Mouse (Mus musculus) heart, adult 18-20 months (tissue): ENCODE measurements at regions not wholly inside any gene's neighbourhood (a gene's known extent, or its start where the extent isn't known, plus 50 kb on each side); places are given as distances from the start of the nearest gene placed in this dataset.
A peak's percentile ranks its signal among the peaks of the same experiment; 100 is the strongest.

Experiments
- DNase-seq, 2 experiments: peaks; one replicate each; pipeline ENCODE4 v3.0.0; 2021 to 2022; ENCODE audit warnings: mixed read lengths in 1 of 2

DNA sequence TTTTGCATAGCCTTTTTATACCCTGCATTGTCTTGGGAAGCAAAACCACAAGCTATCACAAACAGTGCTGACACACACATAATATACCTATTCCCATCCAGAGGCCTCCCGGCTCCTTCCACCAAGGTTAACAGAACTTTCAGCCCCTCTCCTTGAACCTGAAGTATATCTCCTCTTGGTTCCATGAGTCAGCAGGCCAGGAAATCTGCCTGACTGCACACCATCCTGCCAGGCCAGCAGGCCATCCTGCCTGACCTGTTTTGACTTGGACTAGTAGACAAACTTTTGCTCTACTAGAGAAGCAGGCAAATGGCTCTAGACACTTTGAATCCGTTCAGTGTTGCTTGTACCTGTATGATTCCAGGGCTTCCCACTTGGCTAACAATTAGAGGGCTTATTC lies 547.6 kb upstream of the N6amt1 start:
- no peak for DNase-seq

DNA sequence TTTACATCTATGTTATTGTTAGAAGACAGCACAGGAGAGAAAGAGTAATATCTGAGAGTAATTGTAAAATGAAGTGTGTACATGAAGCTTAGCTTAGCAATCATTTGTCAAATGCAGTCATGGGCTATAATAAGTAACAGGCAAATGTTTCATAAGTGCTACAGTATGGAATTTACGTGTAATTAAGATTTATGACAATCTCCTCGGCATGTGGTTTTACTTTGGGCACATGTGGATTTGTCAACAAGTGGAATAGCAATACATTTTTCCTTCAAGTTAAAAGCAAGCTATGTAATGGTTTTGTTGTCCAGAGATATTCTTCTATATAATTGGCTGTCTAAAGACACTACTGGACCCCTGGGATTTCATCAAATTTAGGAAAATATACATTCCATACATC lies 577.9 kb upstream of the N6amt1 start:
- DNase-seq: no peak

DNA sequence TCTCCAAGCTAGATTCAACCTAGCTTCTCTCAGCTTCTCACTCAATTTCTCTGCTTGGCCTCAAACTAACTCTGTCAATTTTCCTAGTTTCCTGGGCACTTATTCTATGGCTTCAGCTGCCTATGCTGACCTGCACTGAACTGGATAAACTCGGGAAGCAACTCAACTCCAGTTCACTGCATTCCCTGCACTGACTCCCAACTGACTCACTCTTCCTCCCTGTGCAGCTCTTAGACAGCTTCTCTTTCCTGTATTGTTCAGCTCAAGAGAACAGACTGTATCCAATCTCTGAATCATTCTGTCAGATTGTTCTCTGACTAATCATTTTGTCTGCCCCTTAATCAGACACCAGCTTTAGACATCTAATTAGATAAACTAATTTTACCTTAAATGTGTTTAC lies 581.4 kb upstream of the N6amt1 start:
- DNase-seq: no peak

- no peak for DNase-seq
These were observed 585.1 kb upstream of the N6amt1 start for GRCm38 (mm10) chr16:86768912-86769311.

- peak; percentile 10 to 11 for DNase-seq
These were observed 585.6 kb upstream of the N6amt1 start for GRCm38 (mm10) chr16:86768355-86768754.

- DNase-seq: peak; percentile 9 to 11
These were observed 588.0 kb upstream of the N6amt1 start for GRCm38 (mm10) chr16:86765974-86766373.

DNA sequence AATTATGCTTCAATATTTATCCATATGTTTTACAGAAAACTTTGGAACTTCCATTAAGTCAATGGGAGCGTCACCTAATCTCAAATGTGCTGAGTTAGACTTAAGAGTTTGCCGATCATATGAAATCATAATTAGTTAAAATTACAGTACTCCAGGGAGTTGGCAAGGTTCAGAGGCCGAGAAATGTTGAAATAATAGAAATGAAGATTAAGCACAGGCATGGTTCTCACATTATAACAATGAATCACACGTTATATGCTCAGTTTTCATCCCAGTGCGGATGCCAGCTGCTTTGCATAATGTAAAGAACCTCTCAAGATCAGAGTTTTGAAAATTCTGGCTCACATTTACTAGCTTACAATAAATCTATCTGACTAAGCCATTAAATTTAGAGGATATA lies 612.7 kb upstream of the N6amt1 start:
- no peak for DNase-seq

DNA sequence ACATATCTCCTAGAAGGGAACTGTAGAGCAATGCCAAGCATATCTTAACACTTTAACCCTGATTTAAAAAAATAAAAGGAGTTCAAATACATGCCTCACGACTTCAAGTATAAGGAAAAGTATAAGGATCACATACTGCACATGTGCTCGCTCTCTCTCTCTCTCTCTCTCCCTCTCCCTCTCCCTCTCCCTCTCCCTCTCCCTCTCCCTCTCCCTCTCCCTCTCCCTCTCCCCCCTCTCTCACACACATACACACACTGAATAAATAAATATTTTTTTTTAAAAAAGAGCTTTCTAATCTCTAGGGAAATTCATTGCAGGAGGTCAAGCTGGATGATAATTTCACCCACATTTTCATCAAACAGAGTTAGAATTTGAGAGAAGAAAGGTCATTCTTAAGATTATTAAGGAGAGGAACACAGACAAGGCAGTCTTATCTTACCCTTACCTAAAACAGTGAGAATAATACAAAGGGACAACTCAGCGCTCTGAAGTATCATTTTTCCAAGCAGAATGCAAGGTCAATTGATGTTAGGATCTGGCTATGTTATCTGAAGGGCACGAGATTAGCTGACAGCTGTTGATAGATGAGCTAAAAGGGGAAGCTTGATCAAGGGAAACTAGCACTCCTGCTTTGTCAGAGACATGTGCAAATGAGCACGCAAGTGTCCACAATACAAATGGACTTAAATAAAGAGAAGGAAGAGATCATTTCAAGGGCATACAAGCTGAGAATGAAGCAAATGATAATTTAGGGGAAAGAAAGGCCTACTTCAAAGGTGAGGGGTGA lies 634.8 kb upstream of the N6amt1 start:
- no peak for DNase-seq

GRCm38 (mm10) chr16:86718353-86718752 lies 635.6 kb upstream of the N6amt1 start:
- no peak for DNase-seq

- no peak for DNase-seq
These were observed 652.3 kb upstream of the N6amt1 start for GRCm38 (mm10) chr16:86701700-86702099.

- DNase-seq: peak; percentile 79 to 91
These were observed 659.5 kb upstream of the N6amt1 start for GRCm38 (mm10) chr16:86694497-86694896.

- no peak for DNase-seq
These were observed 694.8 kb upstream of the N6amt1 start for GRCm38 (mm10) chr16:86659154-86659553.

DNA sequence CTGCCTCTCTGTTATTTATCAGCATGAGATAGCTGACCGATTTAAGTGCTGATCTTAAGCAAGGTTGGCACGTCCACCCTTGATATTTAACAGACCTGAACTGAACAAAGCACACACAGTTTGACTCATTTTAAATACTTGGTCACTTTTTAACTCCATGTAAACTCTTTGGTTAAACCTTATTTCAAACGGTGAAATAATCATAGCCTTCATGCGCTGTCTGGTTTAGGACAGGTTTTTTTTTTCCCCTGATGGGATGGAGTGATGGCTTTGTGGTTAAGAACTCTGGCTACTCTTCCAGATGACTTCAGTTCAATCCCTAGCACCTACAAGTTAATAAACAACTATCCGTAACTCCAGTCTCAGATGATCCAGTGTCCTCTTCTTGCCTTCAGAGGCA lies 706.7 kb upstream of the N6amt1 start:
- DNase-seq: no peak

DNA sequence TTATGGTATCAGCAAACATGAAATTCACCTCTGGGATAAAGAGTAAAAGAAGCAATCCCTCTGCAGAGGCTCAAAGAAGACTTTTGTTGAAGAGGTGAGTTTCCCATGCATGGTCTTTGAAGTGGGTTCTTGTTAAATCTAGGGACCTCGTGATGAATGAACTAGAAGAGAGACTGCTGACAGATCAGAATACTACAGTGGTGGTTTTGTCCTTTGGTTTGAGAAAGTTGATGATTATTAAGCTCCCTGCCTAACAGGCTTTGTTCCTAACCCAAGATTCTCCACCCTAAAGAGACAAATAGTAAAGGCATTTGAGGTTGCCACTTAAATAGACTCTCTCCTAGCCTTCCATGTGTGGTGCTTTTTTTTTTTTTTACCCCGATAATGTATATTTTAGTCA lies 707.2 kb upstream of the N6amt1 start:
- DNase-seq: no peak

DNA sequence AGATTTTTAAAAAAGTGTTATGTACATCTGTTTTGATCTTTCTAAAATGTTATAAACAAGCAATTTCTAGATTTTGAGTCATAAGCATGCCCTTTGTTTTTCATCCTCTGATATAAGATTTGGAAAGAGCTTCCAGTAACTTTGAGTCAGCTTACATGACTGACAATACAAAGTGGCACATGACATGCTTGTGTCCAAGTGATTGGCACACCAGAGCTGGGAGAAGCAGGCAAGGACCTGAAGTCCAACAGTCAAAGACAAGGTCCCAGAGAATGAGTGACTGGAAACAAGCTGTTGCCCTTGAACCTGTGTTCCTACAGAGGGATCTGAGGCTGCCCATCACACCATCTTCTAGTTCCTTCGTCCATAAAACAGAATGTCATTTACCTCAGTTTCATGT lies 708.5 kb upstream of the N6amt1 start:
- DNase-seq: peak in 1 of 2 experiments; percentile 8

GRCm38 (mm10) chr16:86644912-86645312 lies 709.1 kb upstream of the N6amt1 start:
- DNase-seq: peak; percentile 75 to 80

GRCm38 (mm10) chr16:86604166-86604565 lies 702.5 kb upstream of the Adamts5 start:
- peak in 1 of 2 experiments; percentile 3 for DNase-seq

DNA sequence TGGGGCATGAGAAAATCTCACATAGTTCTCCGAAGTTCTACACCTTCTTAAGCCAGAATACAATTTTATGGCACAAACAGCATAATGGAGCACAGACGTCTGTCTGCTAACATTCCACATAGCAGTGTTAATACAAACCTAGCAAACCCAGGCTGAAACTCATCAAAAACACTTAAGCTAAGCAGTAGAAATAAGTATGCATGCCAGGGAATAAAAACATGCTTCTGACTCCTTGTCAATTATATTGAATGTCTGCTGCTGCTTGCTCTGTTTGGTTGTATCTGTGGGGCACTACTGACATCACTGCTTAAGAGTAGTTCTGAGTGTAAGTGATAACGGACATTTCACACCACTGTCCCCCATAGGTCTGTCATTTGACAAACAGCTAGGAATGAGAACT lies 693.4 kb upstream of the Adamts5 start:
- no peak for DNase-seq

GRCm38 (mm10) chr16:86586044-86586443 lies 684.4 kb upstream of the Adamts5 start:
- peak; percentile 58 to 65 for DNase-seq

GRCm38 (mm10) chr16:86578281-86578680 lies 676.7 kb upstream of the Adamts5 start:
- no peak for DNase-seq

- DNase-seq: no peak
These were observed 645.9 kb upstream of the Adamts5 start for GRCm38 (mm10) chr16:86547465-86548043.

DNA sequence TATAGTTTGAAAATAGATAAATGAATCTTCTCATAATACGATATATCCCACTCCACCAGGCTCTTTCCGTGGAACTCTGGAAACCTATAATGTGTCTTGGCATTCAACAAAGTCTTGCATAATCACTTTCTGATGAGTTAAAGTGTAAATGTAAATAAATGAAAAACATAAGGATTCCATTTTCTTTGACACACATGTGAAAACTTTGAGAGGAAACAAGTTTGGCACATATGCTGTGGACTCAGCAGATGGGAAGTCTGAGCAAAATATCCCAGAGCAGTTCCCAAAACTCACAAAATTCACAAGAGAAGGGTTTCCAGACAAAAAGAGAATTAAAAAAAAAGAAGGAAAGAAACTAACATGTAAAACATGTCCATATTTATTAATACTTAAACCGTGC lies 645.3 kb upstream of the Adamts5 start:
- DNase-seq: no peak

GRCm38 (mm10) chr16:86544121-86544520 lies 642.5 kb upstream of the Adamts5 start:
- DNase-seq: no peak

DNA sequence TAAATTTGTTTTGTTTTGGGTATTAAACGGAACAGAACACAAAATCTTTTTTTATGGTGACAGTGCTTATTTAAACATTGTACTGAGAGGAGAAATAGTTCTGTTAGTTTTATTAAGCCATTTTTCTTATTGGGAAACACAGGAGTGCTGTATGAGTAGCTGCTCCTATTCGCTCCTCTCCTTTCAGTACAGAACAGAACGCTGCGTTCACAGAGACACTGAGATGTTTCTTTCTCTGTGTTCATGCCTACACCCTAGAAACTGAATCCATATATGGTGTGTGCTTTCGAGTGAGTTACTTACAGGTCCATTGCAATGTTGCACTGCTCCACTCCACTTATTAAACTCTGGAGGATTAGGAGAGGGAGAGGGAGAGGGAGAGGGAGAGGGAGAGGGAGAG lies 634.9 kb upstream of the Adamts5 start:
- DNase-seq: no peak
